Mouse (Mus musculus) liver (tissue): Measurements from ENCODE around the gene Serpinb1b.
"Not testable (repeated sequence)": the region's sequence is repeated elsewhere in the genome, so short reads cannot be mapped to it uniquely, and the experiment has no call there.

Source experiments
- DNase-seq: peaks from one replicate; pipeline ENCODE4 v3.0.0-alpha.2; 2020; ENCODE audit warnings: mixed read lengths

Serpinb1b gene

DNA sequence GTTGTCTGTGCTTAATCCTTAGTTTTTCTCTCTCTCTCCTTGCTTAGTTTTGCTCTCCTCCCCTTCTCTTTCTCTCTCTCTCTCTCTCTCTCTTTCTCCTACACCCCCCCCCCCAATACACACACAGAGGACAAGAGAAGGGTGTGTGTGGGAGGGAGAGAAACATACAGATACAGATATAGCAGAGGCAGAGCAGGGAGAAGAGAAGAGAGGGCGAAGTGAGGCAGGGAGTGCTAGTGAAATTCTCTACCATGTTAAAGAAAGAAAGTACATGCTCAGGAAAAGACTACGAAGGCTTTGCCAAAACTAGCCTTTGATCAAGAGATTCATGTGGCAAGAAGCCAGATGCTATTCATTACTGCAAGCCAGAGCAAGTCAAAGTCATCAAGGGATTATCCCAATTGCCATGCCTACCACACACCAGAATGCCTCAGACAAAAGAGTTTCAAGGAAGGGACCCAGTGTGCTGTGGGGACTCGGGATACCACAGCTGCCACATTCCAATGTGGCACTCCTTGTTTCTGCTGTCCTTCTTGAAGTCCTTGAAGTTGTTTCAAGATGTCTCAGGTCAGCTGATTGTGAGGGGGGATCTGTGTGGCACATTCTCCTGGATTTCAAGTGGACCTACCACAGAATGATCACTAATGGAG is at the start of gene Serpinb1b:
Serpinb1b (plus strand) TSS at position 520 of the 650 bp plus-strand sequence.
- DNase-seq: no peak

DNA sequence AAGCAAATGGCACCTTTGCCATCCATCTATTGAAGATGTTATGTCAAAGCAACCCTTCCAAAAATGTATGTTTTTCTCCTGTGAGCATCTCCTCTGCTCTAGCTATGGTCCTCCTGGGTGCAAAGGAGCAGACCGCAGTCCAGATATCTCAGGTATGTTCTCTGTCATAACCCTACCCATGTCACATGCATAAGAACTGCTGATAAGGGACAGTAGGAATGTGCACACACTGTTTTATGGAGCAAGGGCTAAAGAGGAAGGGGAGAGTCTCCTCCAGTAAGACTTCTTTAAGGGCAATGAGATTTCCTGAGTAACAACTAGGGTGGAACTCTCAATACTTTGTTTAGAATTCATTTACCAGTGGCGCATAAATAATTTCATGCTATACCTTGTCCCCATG is 48.9 kb upstream of the Serpinb1b start:
- not testable (repeated sequence) for DNase-seq

DNA sequence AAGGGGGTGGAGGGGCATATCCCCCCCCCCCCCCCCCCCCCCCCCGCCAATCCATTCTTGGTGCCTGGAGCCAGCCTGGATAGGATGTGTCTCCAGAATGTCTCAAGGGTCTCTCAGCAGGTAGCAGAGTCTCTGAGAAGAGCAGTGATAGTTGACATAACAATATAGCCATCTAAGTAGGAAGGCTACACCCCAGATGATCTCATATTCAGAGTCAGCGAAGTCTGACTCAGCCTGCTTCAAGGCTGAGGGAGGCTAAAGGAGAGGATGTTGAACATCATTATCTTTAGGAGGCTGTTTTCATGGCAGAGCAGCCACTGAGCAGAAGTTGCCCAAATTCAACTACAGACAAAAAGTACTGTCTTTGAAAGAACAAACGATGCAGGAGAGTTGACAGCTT is 48.1 kb upstream of the Serpinb1b start:
- DNase-seq: no peak

DNA sequence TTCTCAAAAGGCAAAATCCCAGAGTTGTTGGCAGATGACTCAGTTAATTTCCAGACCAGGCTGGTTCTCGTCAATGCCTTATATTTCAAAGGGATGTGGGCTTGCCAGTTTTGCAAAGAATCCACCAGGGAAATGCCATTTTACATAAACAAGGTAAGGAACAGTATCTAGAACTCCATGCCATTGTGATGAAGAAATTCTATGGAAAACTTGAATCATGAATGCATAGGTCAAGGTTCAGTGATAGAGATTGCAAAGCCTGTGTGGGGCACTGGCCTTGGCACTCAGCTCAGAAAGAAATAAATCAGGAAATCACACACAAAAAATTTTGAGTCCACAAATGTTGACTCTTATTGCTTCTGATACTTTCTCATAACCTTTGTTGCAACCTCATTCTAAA is 42.9 kb upstream of the Serpinb1b start:
- DNase-seq: no peak

DNA sequence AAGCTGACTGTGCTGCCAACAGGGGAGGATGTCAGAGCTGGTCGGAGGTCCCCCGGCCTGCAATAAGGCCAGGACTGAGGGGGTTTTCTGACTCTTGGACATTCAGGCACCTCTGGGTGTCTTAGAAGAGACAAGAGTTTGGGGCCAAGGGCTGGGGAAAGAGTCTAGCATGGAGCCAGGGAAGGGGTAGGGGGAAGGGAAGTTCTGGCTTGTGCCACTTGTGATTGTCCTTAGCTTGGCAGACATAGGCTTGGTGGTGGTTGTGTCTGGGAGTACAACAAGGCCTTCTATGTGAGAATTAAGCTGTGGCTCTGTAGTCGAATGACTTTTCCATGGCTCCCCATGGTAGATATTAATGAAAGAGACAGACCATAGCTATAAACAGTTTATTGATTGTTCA is 34.8 kb upstream of the Serpinb1b start:
- DNase-seq: no peak

DNA sequence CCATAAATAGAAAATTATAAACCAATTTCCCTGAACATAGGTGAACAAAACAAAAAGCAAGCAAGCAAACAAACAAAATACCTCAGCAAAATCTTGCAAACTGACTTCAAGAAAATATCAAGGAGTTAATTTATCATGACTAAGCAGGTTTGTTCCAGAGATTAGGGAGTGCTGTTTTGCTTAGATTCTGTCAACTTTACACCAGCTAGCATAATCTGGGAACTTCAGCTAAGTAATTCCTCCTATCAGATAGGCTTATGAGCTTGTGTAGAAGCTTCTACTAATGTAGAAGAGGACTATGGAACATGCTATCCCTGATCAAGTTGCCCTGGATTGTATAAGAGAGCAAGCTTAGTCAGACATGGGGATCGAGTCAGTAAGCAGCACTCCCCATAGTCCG is 31.1 kb upstream of the Serpinb1b start:
- DNase-seq: no peak

DNA sequence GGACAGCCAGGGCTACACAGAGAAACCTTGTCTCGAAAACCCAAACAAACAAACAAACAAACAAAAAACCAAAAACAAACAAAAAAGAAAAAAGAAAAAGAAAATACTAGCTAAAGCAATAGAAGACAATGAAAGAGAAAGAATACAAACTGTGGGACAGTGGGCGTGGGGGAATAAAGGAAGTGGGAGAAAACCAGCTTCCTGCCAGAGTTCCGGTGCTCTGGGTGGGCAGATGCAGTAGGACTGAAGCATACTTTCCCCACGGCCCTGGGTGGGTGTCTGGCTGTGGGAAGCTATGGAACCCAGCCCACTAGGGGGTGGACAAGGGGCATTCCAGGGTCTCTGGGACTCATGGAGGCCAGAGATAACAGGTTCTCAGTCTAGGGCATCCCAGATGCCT is 30.2 kb upstream of the Serpinb1b start:
- DNase-seq: no peak

DNA sequence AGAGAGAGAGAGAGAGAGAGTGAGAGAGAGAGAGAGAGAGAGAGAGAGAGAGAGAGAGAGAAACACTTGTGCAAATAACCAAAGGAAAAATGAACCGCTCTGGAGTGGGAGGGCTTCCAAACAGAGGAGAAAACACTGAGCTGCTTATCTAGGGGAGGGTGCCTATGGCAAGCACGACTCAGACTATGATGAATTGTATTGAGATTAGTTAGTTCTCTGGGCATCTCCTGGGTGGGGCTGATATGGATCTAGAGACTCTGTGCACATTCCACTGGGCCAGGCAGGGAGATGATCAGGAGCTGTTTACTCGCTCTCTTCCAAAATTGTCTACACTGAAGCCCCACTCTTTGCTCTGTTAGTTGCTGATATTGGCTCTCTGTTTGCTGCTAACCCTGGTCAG is 26.7 kb upstream of the Serpinb1b start:
- DNase-seq: no peak

DNA sequence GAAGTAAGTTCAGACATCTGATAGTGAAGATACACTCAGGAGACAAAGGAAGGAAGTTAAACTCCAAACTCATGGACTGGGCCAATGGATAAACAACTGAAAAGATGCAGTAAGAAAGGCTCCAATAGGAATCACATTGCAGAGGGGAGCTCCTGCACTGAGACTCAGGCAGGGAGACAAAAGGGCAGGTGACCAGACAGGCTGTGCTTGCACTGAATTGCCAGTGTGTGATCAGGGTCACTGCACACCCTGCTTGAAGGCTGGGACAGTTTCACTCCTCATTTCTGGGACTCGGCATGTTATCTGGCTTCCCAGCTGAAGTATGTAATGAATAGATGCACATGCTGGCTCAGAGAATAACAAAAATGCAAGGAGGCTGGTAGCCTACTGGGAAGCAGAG is 15.3 kb upstream of the Serpinb1b start:
- DNase-seq: no peak

DNA sequence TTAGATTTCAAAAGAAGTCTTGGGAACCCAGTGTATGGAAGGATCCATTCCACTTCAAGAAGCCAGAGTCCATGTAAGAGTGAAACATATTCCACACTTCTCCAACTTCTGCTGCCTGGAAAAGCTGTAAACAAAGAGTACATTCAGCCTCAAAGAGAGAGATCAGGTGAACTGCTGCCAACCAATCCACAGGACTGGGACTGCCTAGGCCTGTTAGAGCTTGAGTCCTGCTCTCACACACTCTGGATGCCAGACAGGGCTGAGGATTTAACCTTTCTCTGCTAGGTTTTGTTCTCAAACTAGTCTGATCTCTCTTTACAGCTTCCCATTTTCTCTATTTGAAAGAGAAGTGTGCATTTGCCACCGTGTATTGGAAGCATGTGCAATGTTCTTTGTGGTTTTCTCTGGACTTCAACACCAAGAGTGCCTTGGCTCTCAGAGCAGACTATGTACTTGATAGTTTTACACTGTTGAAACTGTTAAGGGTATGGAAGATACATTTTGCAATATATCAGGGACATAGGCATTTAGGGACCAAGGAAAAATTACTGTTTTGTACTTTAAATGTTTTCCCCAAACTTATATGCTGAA is 10.9 kb upstream of the Serpinb1b start:
- no peak for DNase-seq

DNA sequence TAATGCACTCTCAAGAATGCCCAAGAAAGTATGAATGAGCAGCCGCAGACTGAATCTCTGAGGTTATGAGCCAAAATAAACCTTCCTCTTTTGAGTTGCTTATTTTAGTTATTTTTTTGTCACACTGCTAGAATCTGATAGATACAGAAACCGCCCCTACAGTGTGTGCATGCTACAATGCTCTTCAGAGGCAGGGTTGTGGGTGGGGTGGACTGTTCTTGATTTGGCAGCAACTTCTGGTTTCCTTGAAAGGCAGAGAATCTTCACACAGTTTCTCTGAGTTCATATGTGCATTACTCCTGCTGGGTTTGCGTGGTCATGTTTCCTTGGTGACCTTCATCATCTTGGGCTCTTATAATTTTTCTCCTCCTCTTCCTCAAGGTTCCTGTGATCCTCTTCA is 10.2 kb upstream of the Serpinb1b start:
- DNase-seq: no peak

DNA sequence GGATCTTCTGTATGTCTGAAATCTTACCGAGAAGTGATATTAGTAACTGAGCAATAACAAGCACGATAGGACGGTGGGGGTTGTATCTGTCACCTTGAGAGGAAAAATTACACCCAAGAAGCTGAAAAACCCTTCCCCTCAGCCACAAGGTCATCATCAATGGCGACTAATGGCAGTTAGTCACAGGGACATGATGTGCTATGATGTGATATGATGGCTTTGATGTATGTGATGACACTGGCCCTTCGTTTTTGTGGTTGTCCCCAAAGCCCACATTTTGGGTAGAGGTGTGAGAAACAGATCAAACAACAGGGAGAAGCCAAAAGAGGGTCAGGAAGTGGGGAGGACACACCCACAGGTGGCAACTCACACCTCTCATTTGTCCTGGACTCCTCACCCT is 6.6 kb upstream of the Serpinb1b start:
- DNase-seq: no peak

DNA sequence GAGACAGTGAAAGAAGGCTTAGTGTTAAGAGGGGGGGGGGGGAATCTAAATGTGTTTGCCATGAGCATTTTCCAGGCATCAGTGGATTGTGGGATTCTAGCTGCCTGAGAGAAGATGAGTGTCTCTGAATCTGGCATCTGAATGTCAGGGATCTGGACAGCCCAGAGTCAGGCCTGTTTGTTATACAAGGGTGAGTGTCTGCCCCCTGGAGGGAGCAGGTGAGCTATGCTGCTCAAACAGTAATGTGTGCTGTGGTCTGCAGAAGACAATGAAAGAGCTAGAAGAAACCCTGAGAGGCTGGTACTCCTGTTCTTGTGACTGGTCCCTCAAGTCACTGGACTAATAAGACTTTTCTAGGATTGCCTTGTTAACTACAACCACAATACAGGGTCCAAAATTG is 4.3 kb upstream of the Serpinb1b start:
- DNase-seq: peak; percentile 54

DNA sequence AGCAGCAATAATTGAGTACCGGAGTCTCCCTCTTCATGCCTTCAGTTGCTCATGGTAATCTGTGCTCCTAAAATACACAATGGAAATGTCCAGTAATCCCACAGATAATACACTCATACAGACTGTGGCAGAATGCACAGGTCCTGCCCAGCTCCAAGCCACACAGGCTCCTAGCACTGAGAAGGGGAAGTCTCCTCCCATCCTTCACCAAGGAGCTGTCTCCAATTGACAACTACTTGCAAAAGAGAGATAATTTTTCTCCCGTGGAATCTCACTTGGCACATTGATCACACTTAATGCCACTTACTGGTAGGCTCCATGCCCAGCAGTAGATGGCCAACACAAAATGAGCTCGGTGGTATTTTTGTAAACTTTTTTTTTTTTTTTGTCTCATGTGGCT is 2.1 kb upstream of the Serpinb1b start:
- DNase-seq: no peak

DNA sequence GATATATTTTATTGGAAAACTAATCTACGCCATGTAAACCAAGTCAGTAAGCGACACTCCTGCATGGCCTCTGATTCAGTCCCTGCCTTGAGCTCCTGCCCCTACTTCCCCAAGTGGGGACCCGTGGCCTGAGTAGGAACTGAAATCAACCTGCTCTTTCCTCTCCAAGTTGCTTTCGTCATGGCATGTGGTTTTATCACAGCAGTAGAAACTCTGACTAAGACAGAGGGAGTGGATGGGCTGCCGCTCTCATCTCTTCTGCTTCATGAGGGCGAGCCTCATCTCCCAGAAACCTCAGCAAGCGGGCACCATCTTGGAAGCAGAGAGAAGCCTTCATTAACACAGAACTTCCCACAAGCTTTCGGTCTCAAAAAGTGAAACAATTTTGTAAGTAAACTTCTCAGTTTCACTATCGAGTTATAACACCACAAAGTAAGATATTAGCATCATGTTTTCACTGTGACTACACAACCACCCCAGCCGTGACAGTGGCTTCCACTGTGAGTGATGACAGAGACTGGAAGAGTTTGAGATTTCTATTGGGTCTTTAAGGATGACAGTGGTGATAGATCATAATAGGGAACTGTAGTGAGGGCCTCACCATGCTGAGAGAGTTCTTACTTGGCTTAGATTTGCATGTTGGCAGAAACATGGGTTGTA is 1.2 kb upstream of the Serpinb1b start:
- DNase-seq: no peak

DNA sequence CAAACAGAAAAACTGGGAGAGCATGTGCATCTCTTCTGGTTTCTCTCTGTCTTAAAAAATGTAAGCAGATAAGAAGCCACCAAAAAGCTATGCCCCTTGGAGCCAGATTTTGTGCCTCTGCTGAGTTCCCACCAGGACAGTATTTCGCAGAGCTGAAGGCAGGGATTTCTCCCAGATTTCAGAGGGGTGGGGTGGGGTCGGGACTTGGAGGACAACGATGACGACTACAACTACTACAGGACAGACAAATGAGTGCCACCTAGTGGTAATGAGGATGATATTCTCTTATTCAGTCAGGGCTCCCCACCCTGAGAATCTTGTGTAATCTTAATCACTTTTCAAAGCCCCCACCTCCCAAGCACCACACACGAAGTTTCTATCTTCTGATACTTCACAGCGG is 1.0 kb downstream of the Serpinb1b start:
- no peak for DNase-seq

DNA sequence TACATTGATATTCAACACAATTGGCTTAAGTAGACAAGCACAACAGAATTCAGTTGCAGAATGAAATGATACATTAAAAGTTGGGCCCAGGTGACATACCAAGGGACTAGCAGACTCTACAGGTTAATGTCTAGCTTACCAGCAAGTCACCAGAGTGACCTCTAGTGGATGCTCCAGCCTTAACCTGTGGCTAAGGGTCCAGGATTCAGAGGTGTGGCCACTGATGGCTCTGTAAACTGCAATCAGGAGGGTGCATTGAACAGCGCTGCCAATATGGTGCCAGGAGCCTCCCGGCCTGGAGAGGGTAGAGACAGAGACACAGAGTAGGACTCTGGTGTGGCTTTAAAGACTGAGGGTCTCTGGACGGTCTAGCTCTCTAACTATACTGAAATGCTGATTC is 2.0 kb downstream of the Serpinb1b start:
- DNase-seq: peak; percentile 25

DNA sequence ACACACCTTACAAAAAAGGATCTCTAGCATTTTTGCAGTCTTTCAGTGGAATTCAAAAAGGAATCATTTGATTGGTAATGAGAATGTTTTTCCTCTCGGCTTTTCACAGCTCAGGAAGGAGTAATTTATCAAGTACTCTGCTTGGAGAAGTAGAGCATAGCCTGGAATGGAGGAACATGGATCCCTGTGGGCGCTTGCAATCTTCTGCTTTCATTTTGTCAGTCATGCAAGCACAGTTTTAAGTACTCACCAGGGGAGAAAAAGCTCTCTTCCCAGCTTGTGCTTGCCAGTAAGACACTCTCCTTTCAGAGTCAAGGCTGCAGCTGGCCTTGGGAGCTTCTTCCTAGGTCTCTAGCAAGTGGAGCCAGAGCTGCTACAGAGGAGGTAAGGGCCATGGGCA is 5.5 kb downstream of the Serpinb1b start:
- DNase-seq: no peak

DNA sequence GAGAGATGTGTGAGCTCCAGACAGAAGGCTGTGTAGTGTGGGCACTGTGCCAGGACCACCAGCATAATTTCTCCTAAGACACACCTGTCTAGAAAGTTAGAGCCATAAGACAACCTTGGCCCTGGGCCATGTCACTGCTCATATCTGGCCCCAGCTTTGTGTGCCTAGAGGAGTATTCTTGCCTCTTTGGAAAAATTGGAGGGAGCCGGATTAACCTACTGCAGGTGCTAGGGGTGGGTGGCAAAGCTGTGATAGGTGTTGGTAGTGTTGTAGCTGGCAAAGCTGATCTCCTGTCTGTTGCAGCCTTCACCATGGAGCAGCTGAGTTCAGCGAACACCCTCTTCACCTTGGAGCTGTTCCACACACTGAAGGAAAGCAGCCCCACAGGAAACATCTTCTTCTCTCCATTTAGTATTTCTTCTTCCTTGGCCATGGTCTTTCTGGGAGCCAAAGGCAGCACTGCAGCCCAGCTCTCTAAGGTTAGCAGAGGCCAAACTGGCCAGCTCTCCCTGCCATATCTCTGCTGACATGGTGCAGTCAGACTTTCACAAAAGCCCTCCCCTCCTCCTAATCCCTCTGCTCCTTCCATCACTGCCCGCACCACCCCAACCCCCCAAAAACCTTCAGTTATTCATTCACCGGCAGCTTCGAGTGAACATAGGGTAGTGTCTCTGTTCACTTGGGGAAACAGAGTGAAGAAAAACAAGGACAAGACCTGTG is 6.8 kb downstream of the Serpinb1b start:
- DNase-seq: no peak

DNA sequence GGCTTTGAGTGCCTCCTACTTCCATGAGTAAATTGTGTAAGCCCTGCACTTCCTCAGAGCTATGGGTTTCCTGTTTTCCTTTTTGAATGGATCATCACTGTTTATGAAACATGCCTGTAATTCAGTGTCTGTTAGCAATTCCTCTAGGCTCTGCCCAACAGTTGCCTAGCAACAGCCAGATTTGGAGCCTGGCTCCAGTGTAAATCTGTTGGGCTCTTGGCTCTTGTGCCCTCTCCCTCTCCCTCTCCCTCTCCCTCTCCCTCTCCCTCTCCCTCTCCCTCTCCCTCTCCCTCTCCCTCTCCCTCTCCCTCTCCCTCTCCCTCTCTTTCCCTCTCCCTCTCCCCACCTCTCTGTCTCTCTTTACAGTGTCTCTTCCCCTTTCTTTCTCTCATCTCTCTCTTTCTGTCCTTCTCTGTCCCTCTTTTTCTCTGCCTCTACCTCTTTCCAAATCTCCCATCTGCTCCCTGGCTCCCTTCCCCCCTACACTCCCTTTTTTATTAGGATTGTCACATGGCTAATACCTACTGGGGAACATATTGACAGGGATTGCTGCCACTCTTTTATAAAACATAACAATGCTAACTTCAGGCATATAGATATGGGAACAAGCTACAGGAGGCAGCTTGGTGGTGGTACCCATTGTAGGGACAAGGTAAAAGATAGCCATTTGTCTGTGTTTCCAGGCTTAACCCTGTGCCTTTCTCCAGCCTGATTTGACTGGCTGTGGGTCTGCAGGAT is 7.5 kb downstream of the Serpinb1b start:
- no peak for DNase-seq

DNA sequence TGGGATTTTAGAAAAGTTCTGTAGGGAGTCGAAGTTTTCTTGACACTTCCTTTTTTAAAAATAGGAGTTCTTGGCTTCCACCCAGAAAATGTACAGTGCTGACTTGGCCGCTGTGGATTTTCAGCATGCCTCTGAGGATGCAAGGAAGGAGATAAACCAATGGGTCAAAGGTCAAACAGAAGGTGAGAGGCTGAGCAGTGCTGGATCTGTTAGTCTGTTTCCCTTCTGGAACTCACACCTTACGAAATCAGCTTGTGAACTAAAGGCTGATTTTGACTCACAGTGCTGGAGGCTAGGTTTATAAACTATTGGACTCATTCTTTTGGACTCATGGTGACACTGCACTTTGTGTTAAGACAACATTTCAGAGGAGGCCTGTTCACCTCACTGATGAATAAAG is 11.2 kb downstream of the Serpinb1b start:
- DNase-seq: no peak

DNA sequence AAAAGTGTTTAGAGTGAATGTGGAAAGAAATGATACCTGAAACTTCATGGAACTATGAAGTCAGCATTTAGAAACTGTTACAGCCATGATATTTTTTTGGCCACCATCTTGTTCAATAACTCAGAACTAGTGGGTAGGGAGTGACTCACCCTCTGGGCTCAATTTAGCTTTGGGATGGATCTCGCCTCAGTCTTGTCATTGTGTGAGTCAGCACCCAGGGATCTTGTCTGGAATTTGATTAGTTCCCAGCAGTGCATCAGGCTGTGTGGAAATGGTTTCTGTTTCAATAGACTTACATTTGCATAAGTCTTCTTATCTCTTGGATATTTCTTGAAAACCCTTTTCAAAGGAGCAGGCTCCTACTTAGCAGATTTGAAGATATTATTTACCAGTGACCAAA is 12.2 kb downstream of the Serpinb1b start:
- no peak for DNase-seq

DNA sequence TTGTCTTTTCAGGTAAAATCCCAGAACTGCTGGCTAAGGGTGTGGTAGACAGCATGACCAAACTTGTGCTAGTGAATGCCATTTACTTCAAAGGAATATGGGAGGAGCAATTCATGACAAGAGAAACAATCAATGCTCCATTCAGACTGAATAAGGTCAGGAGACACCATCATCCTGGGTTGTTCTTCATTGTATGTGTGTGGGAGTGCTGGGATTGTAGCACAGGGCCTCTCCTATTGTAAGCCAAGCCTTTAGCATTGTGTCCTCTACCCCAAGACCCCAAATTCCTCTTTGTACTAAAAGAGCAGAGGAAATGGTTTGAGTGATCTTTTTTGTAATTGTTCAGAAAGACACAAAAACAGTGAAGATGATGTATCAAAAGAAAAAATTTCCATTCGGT is 12.9 kb downstream of the Serpinb1b start:
- no peak for DNase-seq
